Mouse (Mus musculus) liver, embryonic 12.5 days (tissue): Measurements from ENCODE around the gene Tmem62. TPM values are rescaled to one million over a fixed set of nuclear protein-coding genes. Genes with fewer than 3 reads are reported as not detected.

Experiments used
- ATAC-seq: fragments of 200-750 bp; cut with Nextera tagmentation; 2 replicates; pipeline ENCODE4 v1.8.0; 2017; ENCODE audit warnings: moderate number of reproducible peaks, mild to moderate bottlenecking, moderate library complexity
- H3K27ac ChIP-seq: fragments of 300-500 bp; sonication (generic); 2 replicates; pipeline ENCODE4 v1.5.1; 2016; ENCODE audit warnings: mild to moderate bottlenecking
- H3K27me3 ChIP-seq: fragments of 300-500 bp; sonication (generic); replicated peaks from 2 replicates; pipeline ENCODE4 v1.6.1; 2016; ENCODE audit warnings: mild to moderate bottlenecking, moderate library complexity
- H3K36me3 ChIP-seq: fragments of 300-500 bp; sonication (generic); 2 replicates; pipeline ENCODE4 v1.6.1; 2016; ENCODE audit warnings: mild to moderate bottlenecking, moderate library complexity
- H3K4me1 ChIP-seq: fragments of 300-500 bp; sonication (generic); 2 replicates; pipeline ENCODE4 v1.6.1; 2016
- H3K4me2 ChIP-seq: fragments of 300-500 bp; sonication (generic); 2 replicates; pipeline ENCODE4 v1.6.1; 2016; ENCODE audit warnings: mild to moderate bottlenecking, moderate library complexity
- H3K4me3 ChIP-seq: fragments of 300-500 bp; sonication (generic); 2 replicates; pipeline ENCODE4 v1.5.1; 2016; ENCODE audit warnings: mild to moderate bottlenecking, moderate library complexity
- H3K9ac ChIP-seq: fragments of 300-500 bp; sonication (generic); 2 replicates; pipeline ENCODE4 v1.6.1; 2016; ENCODE audit warnings: mild to moderate bottlenecking, moderate library complexity
- H3K9me3 ChIP-seq: fragments of 300-500 bp; sonication (generic); replicated peaks from 2 replicates; pipeline ENCODE4 v1.6.1; 2016; ENCODE audit warnings: mild to moderate bottlenecking, moderate library complexity
- WGBS: fragments of 180-500 bp; shearing (Covaris S2); methylation state at CpG from one replicate; pipeline ENCODE4 v1.1.7; 2016; ENCODE audit not compliant: insufficient replicate concordance; 5-methylcytosine and 5-hydroxymethylcytosine counted together
- polyA plus RNA-seq: library from polyadenylated mRNA; unstranded; fragments of >200 nt; fragmentation: Nextera tagmentation; extraction: Ambion mirVana; gene quantifications from 2 replicates; pipeline ENCODE4 v1.2.1, GENCODE M21; 2016

Gene Tmem62
- polyA plus RNA-seq, result 2.1 and 3.6 TPM in 2 replicates

GRCm38 (mm10) chr2:120976990-120977925 lies at the start of gene Tmem62:
Tmem62 (plus strand) TSS chr2:120977017.
- peak within 1 kb of the TSS; percentile 92 for H3K9ac ChIP-seq
- peak within 1 kb of the TSS; percentile 80 for H3K4me3 ChIP-seq
- peak within 1 kb of the TSS; percentile 98 for H3K27ac ChIP-seq
- ATAC-seq, result peak; percentile 84
- no peaks in the 10 kb centered on the region for H3K36me3 ChIP-seq
- H3K4me2 ChIP-seq, result peak within 1 kb of the TSS; percentile 87
- no peaks in the 10 kb centered on the region for H3K27me3 ChIP-seq
- peaks cover 41% of the 10 kb centered on the region for H3K4me1 ChIP-seq
- no peaks in the 10 kb centered on the region for H3K9me3 ChIP-seq
- 1% methylated on average over 69 of the region's 71 CpGs for WGBS

- Histone ChIP-seq H3K4me2 (no peak overlapping the region), H3K27me3 (no peaks in the 10 kb centered on the region), H3K27ac (no peak overlapping the region), H3K9ac (no peak overlapping the region), H3K4me1 (no peaks in the 10 kb centered on the region), H3K9me3 (no peaks in the 10 kb centered on the region), H3K4me3 (no peak overlapping the region), H3K36me3 (peaks cover 93% of the 10 kb centered on the region)
- no peak for ATAC-seq
- WGBS, result 88% methylated on average over 3 of the region's 3 CpGs
Measured at GRCm38 (mm10) chr2:120933038-120933437, 43.8 kb upstream of the Tmem62 start.

GRCm38 (mm10) chr2:120951208-120951607 lies 25.6 kb upstream of the Tmem62 start:
- no peak overlapping the region for H3K9ac ChIP-seq
- H3K9me3 ChIP-seq, result no peaks in the 10 kb centered on the region
- no peaks in the 10 kb centered on the region for H3K4me1 ChIP-seq
- WGBS, result 84% methylated on average over 5 of the region's 5 CpGs
- H3K27ac ChIP-seq, result no peak overlapping the region
- H3K36me3 ChIP-seq, result peaks cover 83% of the 10 kb centered on the region
- H3K27me3 ChIP-seq, result no peaks in the 10 kb centered on the region
- ATAC-seq, result no peak
- no peak overlapping the region for H3K4me2 ChIP-seq
- H3K4me3 ChIP-seq, result no peak overlapping the region

GRCm38 (mm10) chr2:120952176-120952938 lies 24.5 kb upstream of the Tmem62 start:
- WGBS, result 79% methylated on average over 2 of the region's 2 CpGs
- no peak overlapping the region for H3K9ac ChIP-seq
- H3K4me1 ChIP-seq, result no peaks in the 10 kb centered on the region
- peaks cover 78% of the 10 kb centered on the region for H3K36me3 ChIP-seq
- no peak overlapping the region for H3K4me2 ChIP-seq
- no peaks in the 10 kb centered on the region for H3K9me3 ChIP-seq
- no peak overlapping the region for H3K27ac ChIP-seq
- H3K4me3 ChIP-seq, result no peak overlapping the region
- H3K27me3 ChIP-seq, result no peaks in the 10 kb centered on the region
- ATAC-seq, result peak; percentile 63

GRCm38 (mm10) chr2:120959363-120959762 lies 17.5 kb upstream of the Tmem62 start:
- ATAC-seq, result no peak
- WGBS, result 82% methylated on average over 2 of the region's 2 CpGs

GRCm38 (mm10) chr2:120959827-120960226 lies 17.0 kb upstream of the Tmem62 start:
- H3K4me1 ChIP-seq, result no peaks in the 10 kb centered on the region
- H3K4me2 ChIP-seq, result no peak overlapping the region
- H3K27me3 ChIP-seq, result no peaks in the 10 kb centered on the region
- H3K27ac ChIP-seq, result no peak overlapping the region
- no peaks in the 10 kb centered on the region for H3K9me3 ChIP-seq
- no peak overlapping the region for H3K4me3 ChIP-seq
- no peak overlapping the region for H3K9ac ChIP-seq
- ATAC-seq, result no peak
- H3K36me3 ChIP-seq, result peaks cover 54% of the 10 kb centered on the region
- 85% methylated on average over 5 of the region's 5 CpGs for WGBS

More at GRCm38 (mm10) chr2:120959363-120959762, 17.5 kb upstream of the Tmem62 start:
- Histone ChIP-seq H3K36me3 (peaks cover 58% of the 10 kb centered on the region), H3K9ac (no peak overlapping the region), H3K27ac (no peak overlapping the region), H3K4me2 (no peak overlapping the region), H3K9me3 (no peaks in the 10 kb centered on the region), H3K4me1 (no peaks in the 10 kb centered on the region), H3K27me3 (no peaks in the 10 kb centered on the region), H3K4me3 (no peak overlapping the region)

GRCm38 (mm10) chr2:120960261-120960660 lies 16.6 kb upstream of the Tmem62 start:
- H3K9me3 ChIP-seq, result no peaks in the 10 kb centered on the region
- 86% methylated on average over 1 of the region's 1 CpGs for WGBS
- H3K4me2 ChIP-seq, result no peak overlapping the region
- peaks cover 49% of the 10 kb centered on the region for H3K36me3 ChIP-seq
- ATAC-seq, result no peak
- H3K9ac ChIP-seq, result no peak overlapping the region
- no peaks in the 10 kb centered on the region for H3K4me1 ChIP-seq
- no peak overlapping the region for H3K4me3 ChIP-seq
- no peaks in the 10 kb centered on the region for H3K27me3 ChIP-seq
- H3K27ac ChIP-seq, result no peak overlapping the region

- Histone ChIP-seq H3K9me3 (no peaks in the 10 kb centered on the region), H3K9ac (no peak overlapping the region), H3K4me1 (peaks cover 8% of the 10 kb centered on the region; the same call in 1 of the 2 replicates), H3K4me3 (no peak overlapping the region), H3K36me3 (peaks cover 47% of the 10 kb centered on the region), H3K27ac (no peak overlapping the region), H3K27me3 (no peaks in the 10 kb centered on the region), H3K4me2 (no peak overlapping the region)
- no peak for ATAC-seq
- 82% methylated on average over 7 of the region's 7 CpGs for whole genome bisulfite sequencing
Measured at GRCm38 (mm10) chr2:120963110-120963509, 13.7 kb upstream of the Tmem62 start.

- no peak overlapping the region for H3K4me2 ChIP-seq
- H3K4me1 ChIP-seq, result peaks cover 23% of the 10 kb centered on the region
- WGBS, result 83% methylated on average over 3 of the region's 3 CpGs
- no peak overlapping the region for H3K4me3 ChIP-seq
- H3K9ac ChIP-seq, result no peak overlapping the region
- no peak for ATAC-seq
- H3K27me3 ChIP-seq, result no peaks in the 10 kb centered on the region
- H3K27ac ChIP-seq, result no peak overlapping the region
- peaks cover 26% of the 10 kb centered on the region for H3K36me3 ChIP-seq
- H3K9me3 ChIP-seq, result no peaks in the 10 kb centered on the region
Measured at GRCm38 (mm10) chr2:120965486-120965885, 11.3 kb upstream of the Tmem62 start.

GRCm38 (mm10) chr2:120970045-120970539 lies 6.7 kb upstream of the Tmem62 start:
- Histone ChIP-seq H3K4me1 (peaks cover 53% of the 10 kb centered on the region), H3K4me3 (peak overlapping the region; percentile 84), H3K4me2 (peak overlapping the region; percentile 72), H3K27ac (peak overlapping the region; percentile 86), H3K9me3 (no peaks in the 10 kb centered on the region), H3K27me3 (no peaks in the 10 kb centered on the region), H3K9ac (peak overlapping the region; percentile 87), H3K36me3 (peaks cover 10% of the 10 kb centered on the region; the same call in 1 of the 2 replicates)
- ATAC-seq, result peak; percentile 53
- under 1% methylated on average over 23 of the region's 23 CpGs for WGBS

GRCm38 (mm10) chr2:120970559-120971080 lies 6.2 kb upstream of the Tmem62 start, which contains the start of gene Ubr1:
Ubr1 (minus strand) TSS chr2:120970715.
- H3K36me3 ChIP-seq, result peaks cover 10% of the 10 kb centered on the region; the same call in 1 of the 2 replicates
- no peaks in the 10 kb centered on the region for H3K9me3 ChIP-seq
- peak within 1 kb of the TSS; percentile 86 for H3K27ac ChIP-seq
- H3K4me1 ChIP-seq, result peaks cover 54% of the 10 kb centered on the region
- no peaks in the 10 kb centered on the region for H3K27me3 ChIP-seq
- ATAC-seq, result peak; percentile 86
- H3K4me2 ChIP-seq, result peak within 1 kb of the TSS; percentile 72
- WGBS, result under 1% methylated on average over 39 of the region's 39 CpGs
- H3K9ac ChIP-seq, result peak within 1 kb of the TSS; percentile 87
- H3K4me3 ChIP-seq, result peak within 1 kb of the TSS; percentile 84
